Mouse (Mus musculus) heart, postnatal 25 days (tissue): Measurements from ENCODE around the gene Mrpl47. TPM values are rescaled to one million over a fixed set of nuclear protein-coding genes. Genes with fewer than 3 reads are reported as not detected.
A peak's percentile ranks its signal among the peaks of the same experiment; 100 is the strongest.
"Not testable (repeated sequence)": the region's sequence is repeated elsewhere in the genome, so short reads cannot be mapped to it uniquely, and the experiment has no call there.

ENCODE experiments used
- DNase-seq: peaks from one replicate; pipeline ENCODE4 v3.0.0; 2022; ENCODE audit warnings: low spot score
- intact Hi-C: fragments of 180-260 bp; cut with DNase I; formaldehyde crosslinking; loops from one replicate; pipeline ENCODE4 v1.15.1; 2025
- total RNA-seq, 2 experiments: library from RNA; stranded (reverse); gene quantifications; 2 replicates each; pipeline ENCODE4 v1.2.3; 2021

Gene Mrpl47
- total RNA-seq, 2 experiments from 2014 or later: 37.4 to 38.7 TPM

DNA sequence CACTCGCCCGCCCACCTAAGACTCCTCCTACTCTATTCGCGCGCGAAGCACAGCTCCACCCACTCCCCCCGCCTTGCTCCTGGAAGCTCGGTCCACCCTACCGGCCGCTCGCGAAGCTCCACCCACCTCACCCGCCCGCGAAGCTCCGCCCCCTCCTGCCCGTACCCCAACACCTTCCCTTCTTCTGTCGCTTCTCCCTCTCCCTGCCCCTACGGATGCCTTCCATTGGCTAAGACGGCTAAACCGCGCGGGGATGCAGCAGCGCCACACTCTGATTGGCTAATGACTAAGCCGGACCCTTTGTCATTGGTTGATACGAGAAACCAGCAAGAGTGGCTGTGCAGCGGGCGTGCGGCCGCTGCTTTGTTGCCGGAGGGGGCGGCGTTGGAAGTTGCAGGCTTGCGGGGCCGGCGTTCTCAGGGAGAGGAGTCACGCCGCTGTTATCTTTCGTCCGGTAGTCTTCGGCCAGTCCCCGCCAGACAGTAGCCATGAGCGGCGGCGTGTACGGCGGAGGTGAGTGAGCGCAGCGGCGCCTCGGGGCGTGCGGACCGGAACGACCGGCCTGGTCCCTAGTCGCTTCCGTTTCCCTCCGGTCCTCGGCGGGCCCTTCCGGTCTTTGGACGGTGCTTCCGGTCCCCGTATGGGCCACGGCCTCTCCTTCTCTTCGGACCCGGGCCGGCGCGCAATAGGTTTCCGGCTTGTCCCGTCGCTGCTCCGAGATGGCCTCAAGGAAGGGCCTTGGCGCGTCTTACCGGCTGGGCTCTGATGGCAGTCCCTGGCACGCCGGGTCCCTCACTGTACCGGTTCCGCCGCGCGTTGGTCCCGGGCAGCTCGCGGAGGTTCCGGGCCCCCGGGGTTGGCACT is 28.8 kb downstream of the Mrpl47 start:
- intact Hi-C loops: loop anchor here (2.0 kb wide), 1 partner anchor 28 kb away; the partner anchor contains the start of genes Mrpl47 and Ndufb5
- DNase-seq: peak; percentile 94

DNA sequence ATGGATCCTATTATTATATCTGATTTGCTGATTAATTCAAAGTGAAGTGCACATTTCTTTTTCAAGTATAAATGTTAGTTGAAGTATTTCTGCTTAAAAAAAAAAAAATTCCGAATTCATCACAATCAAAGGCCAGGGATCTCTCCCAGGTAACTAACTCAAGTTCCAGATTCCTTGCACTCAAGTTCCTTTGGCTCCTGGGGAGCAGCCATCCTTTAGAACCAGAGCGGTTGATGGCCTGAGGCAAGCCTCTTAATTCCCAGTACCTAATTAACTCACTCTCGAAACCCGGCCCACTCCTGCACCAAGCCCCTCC is 29.4 kb downstream of the Mrpl47 start:
- intact Hi-C loops: loop anchor here (2.0 kb wide), 1 partner anchor 29 kb away; the partner anchor contains the start of genes Mrpl47 and Ndufb5
- no peak for DNase-seq

DNA sequence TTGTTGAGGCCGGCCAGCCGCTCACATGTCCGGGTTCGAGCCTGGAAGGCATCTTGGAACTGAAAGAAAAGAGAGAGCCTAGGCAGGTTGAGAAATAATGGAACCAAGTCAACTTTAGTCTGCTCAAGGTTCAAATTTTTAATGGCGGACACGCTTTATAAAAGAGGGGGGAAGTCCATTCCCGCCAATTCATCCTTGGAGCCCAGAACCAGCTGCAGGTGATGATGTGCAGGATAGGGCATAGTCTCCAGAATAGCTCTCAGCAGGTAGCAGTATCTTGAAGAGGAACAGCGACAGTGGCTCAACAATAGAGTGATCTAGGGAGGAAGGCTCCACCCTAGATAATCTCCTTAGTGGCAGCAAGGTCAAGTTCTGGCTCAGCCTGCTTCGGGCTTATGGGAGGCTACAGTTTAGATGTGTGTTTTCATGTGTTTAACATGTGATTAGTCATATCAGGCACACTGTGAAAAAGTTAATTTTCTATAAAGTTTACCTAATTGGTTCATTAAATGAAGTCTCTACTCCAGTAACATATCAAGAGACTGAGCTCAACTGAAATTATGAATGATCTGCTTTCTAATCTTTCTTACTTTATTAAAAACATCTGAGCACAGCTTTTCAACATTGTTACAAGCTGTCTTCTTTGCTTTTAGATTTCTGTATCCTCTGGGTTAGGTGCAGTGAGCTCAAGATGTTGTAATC is 31.6 kb downstream of the Mrpl47 start, which contains the start of gene Actl6a:
Gene Actl6a, plus strand, starts transcription at position 652 of the 702 bp plus-strand sequence.
- intact Hi-C loops, DNase-seq: not testable (repeated sequence)

DNA sequence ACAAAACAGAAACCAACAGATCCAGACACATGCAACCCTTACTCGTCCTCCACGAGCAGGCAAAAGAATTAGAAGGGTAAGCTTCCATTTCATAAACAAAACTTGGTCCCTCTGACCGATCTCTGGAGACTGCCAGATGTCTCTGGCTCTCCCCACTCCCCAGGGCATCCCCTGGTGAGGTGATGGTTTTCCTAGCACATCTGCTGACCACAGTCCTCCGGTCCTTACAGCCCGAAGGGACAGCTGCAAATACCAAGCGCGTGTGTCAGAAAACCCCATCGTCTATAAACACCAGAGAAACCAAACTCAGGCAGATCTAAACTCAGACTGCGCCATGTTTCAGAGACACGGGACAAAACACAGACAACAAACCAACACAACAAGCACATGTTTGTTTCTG is 32.8 kb downstream of the Mrpl47 start:
- DNase-seq, intact Hi-C loops: not testable (repeated sequence)

DNA sequence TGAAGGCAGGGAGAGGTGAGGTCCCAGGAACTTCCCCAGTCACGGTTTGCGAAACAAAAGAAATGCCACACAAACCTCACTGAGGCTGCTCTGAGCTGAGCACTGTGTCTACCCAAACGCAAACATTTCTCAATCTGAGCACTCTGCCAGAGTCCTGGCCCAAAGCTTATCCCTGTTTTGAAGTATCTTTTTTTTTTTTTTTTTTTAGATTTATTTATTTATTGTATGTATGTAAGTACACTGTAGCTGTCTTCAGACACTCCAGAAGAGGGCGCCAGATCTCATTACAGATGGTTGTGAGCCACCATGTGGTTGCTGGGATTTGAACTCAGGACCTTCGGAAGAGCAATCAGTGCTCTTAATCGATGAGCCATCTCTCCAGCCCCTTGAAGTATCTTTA is 33.4 kb downstream of the Mrpl47 start:
- DNase-seq, intact Hi-C loops: not testable (repeated sequence)

DNA sequence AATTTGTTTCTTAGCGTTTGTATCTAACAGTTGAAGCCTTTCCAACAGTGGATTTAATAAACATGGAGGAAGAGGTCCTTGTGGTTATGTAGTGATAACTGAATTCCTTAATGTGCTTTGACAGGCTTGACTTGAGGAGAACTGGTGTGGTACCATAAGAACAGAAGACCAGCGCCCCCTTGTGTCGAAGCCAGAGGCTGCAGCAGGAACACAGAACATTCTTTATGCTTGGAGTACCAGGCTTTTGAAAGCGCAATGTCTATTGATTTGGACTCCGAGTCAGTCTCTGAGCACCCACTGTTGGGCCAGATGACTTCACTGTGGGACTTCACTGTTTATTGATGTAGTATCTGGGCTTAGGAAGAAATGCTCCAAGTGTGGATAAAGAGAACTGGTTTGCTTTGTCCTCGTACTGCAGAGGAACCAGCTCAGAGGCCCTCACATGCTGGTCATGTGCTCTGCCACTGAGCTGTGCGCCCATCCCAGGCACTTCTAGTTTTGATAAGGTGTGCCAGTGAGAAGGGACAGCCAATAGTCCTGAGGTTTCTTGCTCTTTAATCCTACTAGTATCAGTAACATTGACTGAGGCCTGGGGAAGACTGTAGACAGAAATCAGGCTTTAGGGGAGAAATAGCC is 39.1 kb downstream of the Mrpl47 start:
- intact Hi-C loops: loop anchor here (5.0 kb wide), 4 partner anchors 36 to 366 kb away; partner anchors contain the start of gene Zfp639
- DNase-seq: peak; percentile 54

DNA sequence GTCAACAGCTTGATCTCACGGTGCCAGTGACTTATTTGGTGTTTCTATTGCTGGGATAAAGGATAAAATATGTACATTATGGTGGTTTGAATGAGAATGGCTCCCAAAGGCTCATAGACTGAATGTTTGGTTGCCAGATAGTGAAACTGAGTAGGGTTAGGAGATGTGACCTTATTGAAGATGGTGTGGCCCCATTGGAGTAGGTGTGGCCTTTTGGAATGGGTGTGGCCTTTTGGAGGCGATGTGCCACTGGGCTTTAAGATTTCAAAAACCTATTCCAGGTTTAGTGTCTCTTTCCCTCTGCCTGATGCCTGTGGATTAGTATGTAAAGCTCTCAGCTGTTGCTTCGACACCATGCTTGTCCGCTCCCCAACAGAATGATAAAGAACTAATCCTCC is 41.8 kb downstream of the Mrpl47 start:
- intact Hi-C loops: loop anchor here (5.0 kb wide), 4 partner anchors 33 to 363 kb away; partner anchors contain the start of gene Zfp639
- DNase-seq: no peak

DNA sequence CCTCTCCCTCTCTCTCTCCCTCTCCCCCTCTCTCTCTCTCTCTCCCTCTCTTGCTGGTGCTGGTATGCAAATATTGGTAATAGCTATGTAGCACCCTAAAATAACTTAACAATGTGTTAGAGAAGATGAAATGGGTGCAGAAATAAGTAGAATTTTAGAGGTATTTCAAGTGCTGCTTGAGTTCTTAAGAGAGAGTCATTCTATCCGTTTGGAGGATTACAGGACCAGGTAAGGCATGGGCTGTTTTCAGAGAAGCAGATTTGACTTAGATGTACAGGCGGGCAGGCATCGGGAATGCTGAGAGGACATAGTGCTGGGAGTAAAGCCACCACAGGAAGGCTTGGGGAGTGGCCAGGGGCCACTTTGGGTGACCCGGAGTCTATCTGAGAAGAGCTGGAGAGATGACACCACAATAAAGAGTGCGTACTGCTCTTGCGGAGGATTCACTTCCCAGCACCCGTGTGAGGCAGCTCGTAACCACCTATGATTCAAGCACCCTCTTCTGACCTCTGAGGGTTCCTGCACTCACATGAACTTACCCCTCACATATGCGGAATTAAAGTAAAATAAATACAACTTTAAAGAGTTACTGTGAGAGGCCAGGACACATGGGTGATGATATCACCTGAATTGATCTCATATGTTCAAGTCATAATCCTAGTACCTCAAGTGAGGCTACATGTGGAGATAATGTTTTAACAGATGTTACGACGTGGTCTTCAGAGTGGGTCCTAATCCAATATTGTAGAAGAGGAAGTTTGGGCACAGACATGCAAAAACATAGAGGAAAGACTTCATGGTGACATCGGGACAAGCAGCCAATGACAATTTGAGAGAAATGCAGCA is 42.4 kb downstream of the Mrpl47 start:
- intact Hi-C loops: loop anchor here (5.0 kb wide), 4 partner anchors 33 to 363 kb away; partner anchors contain the start of gene Zfp639
- DNase-seq: no peak

DNA sequence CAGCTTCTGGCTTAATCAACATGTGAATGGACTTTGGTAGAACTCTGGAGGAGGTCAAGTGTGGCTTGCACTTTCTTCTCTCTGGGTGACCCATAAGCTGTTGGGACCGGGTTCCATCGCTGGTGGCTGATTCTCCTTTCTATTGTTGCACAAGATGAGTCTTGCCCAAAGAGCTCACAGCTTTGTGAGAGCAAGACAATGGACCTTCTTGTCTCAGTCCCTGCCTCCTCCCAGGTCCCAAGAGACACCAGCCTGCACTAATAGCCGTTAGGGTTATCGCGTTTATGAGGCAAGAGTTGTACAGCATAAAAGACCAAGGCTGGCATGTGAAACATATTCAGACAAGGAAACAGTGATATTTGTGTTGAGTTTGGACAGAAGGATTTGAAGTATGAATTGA is 43.2 kb downstream of the Mrpl47 start:
- no peak for DNase-seq
- intact Hi-C loops: no loop called here

DNA sequence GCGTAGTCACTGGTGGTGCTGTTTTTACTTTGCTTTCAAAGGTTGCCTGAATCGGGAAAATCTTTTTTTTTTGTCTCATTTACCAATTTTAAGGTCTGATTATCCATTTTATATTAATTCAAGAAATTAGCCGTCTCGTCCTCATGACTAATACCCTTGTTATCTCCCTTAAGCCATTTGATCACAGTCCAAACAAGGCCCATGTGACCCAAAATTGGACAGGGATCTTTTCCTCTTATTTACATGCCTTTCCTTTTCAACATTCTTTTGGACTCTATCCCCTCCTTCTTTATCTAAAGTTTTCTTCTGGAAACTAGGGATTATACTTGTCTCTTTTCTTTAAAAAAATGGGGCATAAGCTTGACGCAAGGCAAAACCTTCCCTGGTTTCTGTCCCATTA is 45.6 kb downstream of the Mrpl47 start:
- DNase-seq: no peak
- intact Hi-C loops: no loop called here

DNA sequence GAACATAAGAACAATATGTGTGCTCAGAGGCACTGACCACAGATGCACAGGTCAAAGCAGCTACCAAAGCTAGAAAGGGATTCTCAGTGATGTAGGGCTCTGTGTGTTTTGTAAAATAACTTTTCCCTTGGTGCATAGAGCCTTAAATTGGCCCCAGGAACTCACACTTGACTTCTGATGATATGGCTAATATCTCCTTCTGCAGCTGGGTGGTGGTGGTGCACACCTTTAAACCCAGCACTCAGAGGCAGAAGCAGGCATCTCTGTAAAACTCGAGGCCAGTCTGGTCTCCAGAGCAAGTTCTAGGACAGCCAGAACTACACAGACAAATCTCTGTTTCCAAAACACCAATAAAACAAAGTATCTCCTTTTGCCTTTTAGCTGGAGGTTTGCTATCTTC is 46.5 kb downstream of the Mrpl47 start:
- intact Hi-C loops: no loop called here

DNA sequence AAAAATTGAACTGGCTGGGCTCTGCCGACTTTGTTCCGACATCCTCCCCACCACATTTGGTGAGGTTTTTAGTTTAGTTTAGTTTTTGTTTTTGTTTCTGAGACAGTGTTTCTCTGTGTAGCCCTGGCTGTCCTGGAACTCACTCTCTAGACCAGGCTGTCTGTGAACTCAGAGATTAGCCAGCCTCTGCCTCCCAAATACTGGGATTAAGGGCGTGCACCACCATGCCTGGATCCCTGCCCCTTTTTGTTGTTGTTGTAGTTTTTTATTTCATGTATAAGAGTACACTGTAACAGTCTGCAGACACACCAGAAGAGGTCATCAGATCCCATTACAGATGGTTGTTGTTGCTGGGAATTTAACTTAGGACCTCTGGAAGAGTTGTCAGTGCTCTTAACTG is 47.4 kb downstream of the Mrpl47 start:
- intact Hi-C loops: no loop called here
- no peak for DNase-seq

More for the DNA sequence above, 46.5 kb downstream of the Mrpl47 start:
- no peak for DNase-seq

DNA sequence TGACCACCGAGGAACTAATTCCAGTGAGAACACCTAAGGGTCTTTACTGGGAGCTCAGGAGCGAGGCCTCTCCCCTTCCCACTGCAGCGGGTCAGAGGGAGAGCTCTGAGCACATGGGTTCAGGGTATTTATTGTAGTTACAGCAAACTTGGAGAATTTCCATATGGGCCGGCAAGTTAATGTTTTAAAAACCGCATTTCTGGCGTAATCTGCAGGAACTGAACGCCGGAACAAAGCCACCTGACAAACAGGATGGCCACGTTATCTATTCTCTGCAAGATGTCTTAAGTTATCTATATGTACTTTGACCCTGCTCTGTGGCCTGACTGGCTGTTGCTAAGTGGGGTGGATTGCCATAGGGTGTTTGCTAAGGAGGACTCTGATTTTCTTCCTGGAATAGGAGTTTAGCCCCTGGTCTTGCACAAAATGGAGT is 47.8 kb downstream of the Mrpl47 start:
- DNase-seq: no peak
- intact Hi-C loops: no loop called here

DNA sequence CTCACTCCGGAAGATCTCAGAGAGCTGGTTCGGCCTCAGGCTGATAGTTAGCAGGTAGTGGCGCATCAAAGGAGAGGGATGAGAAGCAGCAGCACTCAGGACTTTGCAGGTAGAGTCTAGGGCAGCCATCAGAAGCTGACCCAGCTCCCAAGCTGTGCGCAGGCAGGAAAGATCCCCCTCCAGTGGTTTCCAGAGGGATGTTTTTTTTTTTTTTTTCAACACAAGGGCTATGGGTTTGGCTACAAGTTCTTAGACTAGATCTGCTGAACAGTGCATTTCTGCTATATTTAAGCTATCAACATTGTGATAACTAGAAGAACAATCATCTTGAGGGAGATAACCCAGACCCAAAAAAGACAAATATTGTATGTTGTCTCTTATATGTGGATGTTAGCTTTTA is 50.2 kb downstream of the Mrpl47 start:
- no peak for DNase-seq
- intact Hi-C loops: no loop called here

DNA sequence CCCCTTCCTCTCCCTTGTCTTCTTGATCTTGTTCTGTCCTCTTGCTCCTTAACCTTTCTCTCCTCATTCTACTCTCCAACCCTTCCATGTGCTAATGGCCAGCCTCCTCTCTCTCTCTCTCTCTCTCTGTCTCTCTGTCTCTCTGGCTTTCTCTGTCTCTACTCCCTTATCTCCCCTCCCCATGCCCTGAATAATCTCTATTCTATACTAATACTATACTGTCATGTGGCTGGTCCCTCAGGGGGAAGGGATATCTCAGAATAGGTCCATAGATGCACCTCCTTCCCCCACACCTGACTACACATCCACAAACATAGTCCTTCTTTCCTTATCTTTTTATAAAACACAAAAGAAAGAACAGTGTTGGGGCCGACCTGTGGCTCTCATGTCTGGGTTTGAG is 50.9 kb downstream of the Mrpl47 start:
- intact Hi-C loops: no loop called here
- no peak for DNase-seq

DNA sequence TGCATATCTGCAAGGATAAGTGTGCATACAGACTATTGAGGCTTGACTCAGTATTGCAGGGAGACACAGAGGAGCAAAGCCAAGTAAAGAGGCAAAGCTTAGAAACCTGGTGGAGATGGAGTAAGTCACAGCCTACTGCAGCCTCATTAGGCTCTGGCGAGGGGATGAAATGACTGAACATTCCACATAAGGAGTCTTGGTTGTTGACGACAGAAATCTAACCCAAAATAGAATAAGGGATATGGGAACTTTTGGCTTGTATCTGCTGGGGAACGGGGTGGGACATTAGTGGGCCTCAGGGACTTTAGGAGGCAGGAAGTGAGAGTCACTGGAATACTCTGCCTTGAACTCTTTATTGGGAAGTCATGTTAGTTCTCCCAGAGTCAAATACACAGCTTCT is 52.8 kb downstream of the Mrpl47 start:
- no peak for DNase-seq
- intact Hi-C loops: no loop called here

DNA sequence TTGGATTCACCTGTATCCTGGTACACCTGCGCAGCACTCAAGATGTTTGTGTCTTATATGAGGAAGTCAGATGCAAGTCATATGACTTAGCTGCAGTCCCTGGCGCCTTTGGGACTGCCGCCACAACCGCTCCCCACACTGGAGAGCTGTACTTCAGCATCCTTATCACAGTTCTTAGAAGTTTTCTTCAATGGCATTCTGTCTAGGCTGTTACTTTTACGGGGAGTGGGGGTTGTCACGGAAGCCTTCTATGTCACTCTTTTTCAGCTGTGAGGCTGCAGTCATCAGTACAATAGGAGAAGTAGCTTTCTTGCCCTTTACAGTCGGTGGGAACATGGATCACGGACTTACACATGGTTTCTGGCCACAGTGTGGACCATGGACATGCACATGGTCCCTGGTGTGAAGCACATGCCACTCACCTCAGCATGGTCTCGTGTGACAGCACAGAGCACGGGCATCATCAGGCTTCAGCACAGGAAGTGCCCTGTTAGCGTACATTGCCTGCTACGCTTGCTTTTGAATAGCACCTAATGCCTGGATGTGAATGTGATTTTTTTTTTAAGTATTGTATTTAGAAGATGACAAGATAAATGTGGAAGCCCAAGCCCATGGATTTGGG is 54.4 kb downstream of the Mrpl47 start:
- intact Hi-C loops: no loop called here
- no peak for DNase-seq

DNA sequence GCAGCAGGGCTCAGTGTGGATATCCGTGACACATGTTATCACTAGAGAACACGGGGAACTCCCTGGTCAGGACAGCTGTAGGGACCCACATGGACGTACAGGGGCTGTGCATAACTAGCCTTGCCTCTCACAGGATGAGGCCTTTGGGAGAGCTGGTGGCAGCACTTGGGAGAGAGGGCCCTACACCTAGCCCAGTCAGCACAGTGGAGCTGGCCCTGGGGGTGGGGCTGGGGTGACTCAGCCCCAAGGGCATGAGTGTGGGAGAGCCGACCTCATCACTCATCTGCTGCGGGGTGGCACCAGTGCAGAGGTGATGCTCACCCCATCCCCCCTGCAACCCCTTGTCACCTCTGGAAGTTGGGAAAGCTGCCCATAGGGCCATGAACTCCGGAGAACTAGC is 61.0 kb downstream of the Mrpl47 start:
- DNase-seq: no peak
- intact Hi-C loops: no loop called here
